8 mouse cellular contexts compared by ENCODE assay signal in the genomic region with DNA sequence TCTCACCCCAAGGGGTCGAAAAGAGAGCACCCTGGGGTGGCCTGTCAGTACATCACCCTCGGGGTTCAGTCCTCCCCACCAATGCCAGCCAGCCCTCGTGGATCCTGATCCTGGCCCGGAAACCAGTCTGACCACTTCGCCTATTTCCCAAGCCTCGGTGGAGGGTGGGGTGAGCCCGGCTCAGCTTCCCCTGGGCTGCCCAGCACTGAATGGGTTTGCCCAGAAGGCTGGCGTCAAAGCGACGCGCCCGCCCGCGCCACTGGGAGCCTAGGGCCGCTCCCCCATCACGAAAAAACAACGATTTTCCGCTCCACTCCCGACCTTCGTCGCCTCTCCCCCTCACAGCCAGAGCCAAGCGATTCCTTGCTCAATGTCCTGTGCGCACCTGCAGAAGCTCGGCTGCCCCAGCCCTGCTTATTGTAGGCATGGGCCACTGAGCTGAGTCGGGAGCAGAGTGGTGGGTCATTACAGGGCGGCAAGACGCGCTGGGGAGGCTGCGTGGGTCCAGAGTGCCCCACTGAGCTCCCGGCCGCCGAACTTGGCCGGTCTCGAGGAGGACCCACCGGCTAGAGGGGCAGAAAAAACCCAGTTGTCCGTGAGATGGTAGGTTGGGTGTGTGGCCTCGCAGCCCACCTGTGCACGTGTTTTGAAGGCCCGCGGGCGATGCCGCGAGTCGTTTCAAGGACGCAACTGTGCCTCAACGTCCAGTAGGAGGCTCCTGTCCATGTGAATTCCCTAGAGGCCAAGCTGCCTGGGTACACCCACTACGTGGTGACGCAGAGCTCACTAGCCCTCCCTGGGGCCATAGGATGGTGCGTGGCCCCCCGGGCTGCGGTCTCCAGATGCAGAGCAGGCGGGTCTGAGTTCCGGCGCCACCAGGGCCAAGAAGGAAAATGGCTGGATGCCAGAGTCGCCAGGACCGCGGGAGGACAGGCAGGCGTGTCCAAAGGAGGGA. TPM values are rescaled to one million over a fixed set of nuclear protein-coding genes. Genes with fewer than 3 reads are reported as not detected.
DNase-seq lines count a peak whose midpoint lies in the region; ATAC-seq and TF ChIP-seq lines count a peak whose summit lies in the region.

No protein-coding gene starts in this region.

- WGBS in forebrain, embryonic 11.5 days, result 3% methylated on average over 58 of the region's 58 CpGs
- WGBS in intestine, embryonic 16.5 days, result 4% methylated on average over 58 of the region's 58 CpGs
- 3% methylated on average over 58 of the region's 58 CpGs for WGBS in lung, adult 2 months
- 2% methylated on average over 57 of the region's 58 CpGs for WGBS in neural tube, embryonic 14.5 days

- DNase-seq in ovary, postnatal 36 days (ENCODE audit: low spot score), result peak; percentile 70
- DNase-seq in ovary, adult 18-20 months (ENCODE audit: low spot score), result no peak
- DNase-seq in forebrain, embryonic 11.5 days (ENCODE audit: low spot score), result peak; percentile 67
- DNase-seq in lung, adult 2 months, result peak; percentile 85
- no peak for DNase-seq in layer of hippocampus, adult 9-11 months
- DNase-seq in Muller cell, postnatal 12 days (ENCODE audit: inconsistent ontology term), result no peak

- peak overlapping the region; percentile 31; the same call in 1 of the 2 replicates for H3K4me2 ChIP-seq in forebrain, embryonic 11.5 days (ENCODE audit: low read depth, low read length, severe bottlenecking)
- H3K4me2 ChIP-seq in intestine, embryonic 16.5 days (ENCODE audit: low read depth, low read length), result peak overlapping the region; percentile 99
- peak overlapping the region; percentile 32 for H3K4me2 ChIP-seq in neural tube, embryonic 14.5 days (ENCODE audit: low read depth, low read length)

- no peak overlapping the region for H3K9ac ChIP-seq in forebrain, embryonic 11.5 days (ENCODE audit: low read length)
- H3K9ac ChIP-seq in intestine, embryonic 16.5 days (ENCODE audit: low read depth, low read length), result peak overlapping the region; percentile 63
- H3K9ac ChIP-seq in neural tube, embryonic 14.5 days (replicated peaks; ENCODE audit: low read depth, low read length), result 0 out of 2 replicates have a peak overlapping the region, but pooled peaks have one; percentile 25

- H3K4me3 ChIP-seq in forebrain, embryonic 11.5 days (ENCODE audit: low read depth, low read length), result peak overlapping the region; percentile 15
- H3K4me3 ChIP-seq in intestine, embryonic 16.5 days (ENCODE audit: low read length), result peak overlapping the region; percentile 28
- H3K4me3 ChIP-seq in lung, adult 2 months (replicated peaks; ENCODE audit: extremely low read depth, low read depth, low read length), result peak overlapping the region; percentile 34
- H3K4me3 ChIP-seq in neural tube, embryonic 14.5 days (ENCODE audit: low read depth, low read length), result peak overlapping the region; percentile 6; the same call in 1 of the 2 replicates

- peaks cover 66% of the 10 kb centered on the region for H3K27me3 ChIP-seq in forebrain, embryonic 11.5 days (ENCODE audit: control insufficient read depth, insufficient read depth, low read length)
- peaks cover 54% of the 10 kb centered on the region for H3K27me3 ChIP-seq in intestine, embryonic 16.5 days (replicated peaks; ENCODE audit: control insufficient read depth, insufficient read depth, low read length)
- H3K27me3 ChIP-seq in neural tube, embryonic 14.5 days (ENCODE audit: control insufficient read depth, insufficient read depth, low read length), result peaks cover 28% of the 10 kb centered on the region

- H3K27ac ChIP-seq in forebrain, embryonic 11.5 days (ENCODE audit: low read depth, low read length), result no peak overlapping the region
- no peak overlapping the region for H3K27ac ChIP-seq in intestine, embryonic 16.5 days (ENCODE audit: low read length)
- H3K27ac ChIP-seq in neural tube, embryonic 14.5 days (ENCODE audit: low read depth, low read length), result no peak overlapping the region

- peak; percentile 62 for TF ChIP-seq CTCF in lung, adult 2 months (IDR thresholded peaks at IDR 0.05; ENCODE audit: insufficient read depth, low read length)

- H3K9me3 ChIP-seq in forebrain, embryonic 11.5 days (ENCODE audit: control insufficient read depth, low read length), result no peaks in the 10 kb centered on the region
- no peaks in the 10 kb centered on the region for H3K9me3 ChIP-seq in intestine, embryonic 16.5 days (ENCODE audit: control insufficient read depth, low read length)
- H3K9me3 ChIP-seq in neural tube, embryonic 14.5 days (ENCODE audit: control insufficient read depth, low read length), result no peaks in the 10 kb centered on the region

- no peaks in the 10 kb centered on the region for H3K36me3 ChIP-seq in forebrain, embryonic 11.5 days (ENCODE audit: control insufficient read depth, insufficient read depth, low read length)
- no peaks in the 10 kb centered on the region for H3K36me3 ChIP-seq in intestine, embryonic 16.5 days (ENCODE audit: control insufficient read depth, insufficient read depth, low read length)
- H3K36me3 ChIP-seq in neural tube, embryonic 14.5 days (ENCODE audit: control insufficient read depth, insufficient read depth, low read length), result no peaks in the 10 kb centered on the region

- no peak for TF ChIP-seq POLR2A in lung, adult 2 months (IDR thresholded peaks at IDR 0.05; ENCODE audit: borderline replicate concordance, extremely low read depth, low read depth, low read length)

- no peak for ATAC-seq in forebrain, embryonic 11.5 days (replicated peaks; ENCODE audit: low FRiP score)
- ATAC-seq in intestine, embryonic 16.5 days, result peak; percentile 47
- no peak for ATAC-seq in neural tube, embryonic 14.5 days (ENCODE audit: low read depth)

- H3K4me1 ChIP-seq in forebrain, embryonic 11.5 days (replicated peaks; ENCODE audit: control insufficient read depth, insufficient read depth, low read length), result peaks cover 26% of the 10 kb centered on the region
- peaks cover 35% of the 10 kb centered on the region for H3K4me1 ChIP-seq in intestine, embryonic 16.5 days (ENCODE audit: control insufficient read depth, insufficient read depth, low read length)
- peaks cover 20% of the 10 kb centered on the region for H3K4me1 ChIP-seq in lung, adult 2 months (ENCODE audit: control insufficient read depth, insufficient read depth, low read length)
- peaks cover 38% of the 10 kb centered on the region for H3K4me1 ChIP-seq in neural tube, embryonic 14.5 days (ENCODE audit: control insufficient read depth, insufficient read depth, low read length)

RNA-seq across cellular contexts. Expression of a gene that starts 17.5 kb away (rescaled TPM):
- 9.5 and 11.2 TPM in 2 replicates for polyA plus RNA-seq in forebrain, embryonic 11.5 days (2014; fragmentation: Nextera tagmentation; extraction: Ambion mirVana)
- polyA plus RNA-seq in intestine, embryonic 16.5 days (2015; fragmentation: Nextera tagmentation; extraction: Ambion mirVana), result 8.1 and 8.5 TPM in 2 replicates
- polyA plus RNA-seq in lung, adult 2 months (2012; rRNA removed), result 3.8 and 3.9 TPM in 2 replicates
- polyA plus RNA-seq in neural tube, embryonic 14.5 days (2014; fragmentation: Nextera tagmentation; extraction: Ambion mirVana), result 7.7 and 10.1 TPM in 2 replicates

RNA-seq across cellular contexts. Expression of a gene that starts 27.7 kb away (rescaled TPM):
- polyA plus RNA-seq in forebrain, embryonic 11.5 days (2014; fragmentation: Nextera tagmentation; extraction: Ambion mirVana), result 6.4 and 7.0 TPM in 2 replicates
- 9.3 and 10.0 TPM in 2 replicates for polyA plus RNA-seq in intestine, embryonic 16.5 days (2015; fragmentation: Nextera tagmentation; extraction: Ambion mirVana)
- 16.2 and 16.8 TPM in 2 replicates for polyA plus RNA-seq in lung, adult 2 months (2012; rRNA removed)
- polyA plus RNA-seq in neural tube, embryonic 14.5 days (2014; fragmentation: Nextera tagmentation; extraction: Ambion mirVana), result 14.5 and 15.1 TPM in 2 replicates

RNA-seq across cellular contexts. Expression of a gene that starts 35.6 kb away (rescaled TPM):
- 101 and 103 TPM in 2 replicates for polyA plus RNA-seq in forebrain, embryonic 11.5 days (2014; fragmentation: Nextera tagmentation; extraction: Ambion mirVana)
- polyA plus RNA-seq in intestine, embryonic 16.5 days (2015; fragmentation: Nextera tagmentation; extraction: Ambion mirVana), result 17.8 and 18.1 TPM in 2 replicates
- polyA plus RNA-seq in lung, adult 2 months (2012; rRNA removed), result 2.9 and 4.4 TPM in 2 replicates
- polyA plus RNA-seq in neural tube, embryonic 14.5 days (2014; fragmentation: Nextera tagmentation; extraction: Ambion mirVana), result 5.7 and 11.5 TPM in 2 replicates

Comparison
In these comparisons a context has a peak if more than half of its experiments do, and no peak if none do; other contexts are left out.
1. DNase-seq: peak in ovary, postnatal 36 days (single experiment), forebrain, embryonic 11.5 days (single experiment) and lung, adult 2 months (single experiment); none in ovary, adult 18-20 months (single experiment), layer of hippocampus, adult 9-11 months (single experiment) and Muller cell, postnatal 12 days (single experiment).
2. H3K4me2 ChIP-seq: peak in every context shown above with its lines; median percentile 99 in intestine, embryonic 16.5 days; 32 in neural tube, embryonic 14.5 days; 31 in forebrain, embryonic 11.5 days.
3. Peak in every context shown above with its lines, with median percentiles within 50 percentile points of each other: H3K4me3 ChIP-seq.